Mouse (Mus musculus): ENCODE measurements around the gene Vwa5b1. TPM values are rescaled to one million over a fixed set of nuclear protein-coding genes. Genes with fewer than 3 reads are reported as not detected.

The Vwa5b1 gene
- polyA plus RNA-seq, 1 experiment from 2014 or later: not detected

DNA sequence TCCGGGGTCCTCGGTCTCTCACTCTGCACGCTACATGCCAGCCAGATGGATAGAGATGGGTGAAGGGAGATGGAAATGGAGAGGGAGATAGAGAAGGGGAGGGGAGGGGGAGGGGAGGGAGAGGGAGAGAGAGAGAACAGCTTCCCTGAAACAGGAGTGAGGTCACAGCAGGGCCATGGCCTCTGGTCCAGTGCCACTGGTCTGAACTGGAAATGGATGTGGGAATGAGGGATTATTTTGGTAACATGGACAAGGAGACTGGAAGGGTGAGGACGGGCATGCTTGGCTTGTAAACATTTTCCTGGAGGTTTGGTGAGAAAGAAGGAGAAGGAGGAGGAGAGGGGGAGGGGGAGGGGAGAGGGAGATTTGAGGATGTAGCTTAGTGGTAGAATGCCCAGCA lies 59.0 kb downstream of the Vwa5b1 start:
- Histone ChIP-seq H3K4me3 (ENCODE audit: control insufficient read depth in 1 of 2, insufficient read depth in 1 of 2, low read depth in 1 of 2, low read length in 2 of 2) (no peak overlapping the region), H3K4me1 (ENCODE audit: control insufficient read depth in 2 of 2, insufficient read depth in 2 of 2, low read length in 2 of 2) (no peaks in the 10 kb centered on the region; a peak in 1 of 4 replicates), H3K27me3 (ENCODE audit: control insufficient read depth, insufficient read depth, low read length) (peaks cover 6% of the 10 kb centered on the region; the same call in 1 of the 2 replicates), H3K9me3 (ENCODE audit: control insufficient read depth, low read length) (no peaks in the 10 kb centered on the region), H3K27ac (replicated peaks in 1 of 2; ENCODE audit: control insufficient read depth in 1 of 2, insufficient read depth in 1 of 2, low read depth in 2 of 2, low read length in 2 of 2) (no peak overlapping the region), H3K9ac (ENCODE audit: low read length) (no peak overlapping the region), H3K4me2 (ENCODE audit: low read length) (no peak overlapping the region), H3K36me3 (ENCODE audit: control insufficient read depth, insufficient read depth, low read length) (no peaks in the 10 kb centered on the region)
- WGBS: 88% methylated on average over 3 of the region's 4 CpGs
- no peak for ATAC-seq (ENCODE audit: insufficient number of reproducible peaks, insufficient read depth, low FRiP score, low read depth)

DNA sequence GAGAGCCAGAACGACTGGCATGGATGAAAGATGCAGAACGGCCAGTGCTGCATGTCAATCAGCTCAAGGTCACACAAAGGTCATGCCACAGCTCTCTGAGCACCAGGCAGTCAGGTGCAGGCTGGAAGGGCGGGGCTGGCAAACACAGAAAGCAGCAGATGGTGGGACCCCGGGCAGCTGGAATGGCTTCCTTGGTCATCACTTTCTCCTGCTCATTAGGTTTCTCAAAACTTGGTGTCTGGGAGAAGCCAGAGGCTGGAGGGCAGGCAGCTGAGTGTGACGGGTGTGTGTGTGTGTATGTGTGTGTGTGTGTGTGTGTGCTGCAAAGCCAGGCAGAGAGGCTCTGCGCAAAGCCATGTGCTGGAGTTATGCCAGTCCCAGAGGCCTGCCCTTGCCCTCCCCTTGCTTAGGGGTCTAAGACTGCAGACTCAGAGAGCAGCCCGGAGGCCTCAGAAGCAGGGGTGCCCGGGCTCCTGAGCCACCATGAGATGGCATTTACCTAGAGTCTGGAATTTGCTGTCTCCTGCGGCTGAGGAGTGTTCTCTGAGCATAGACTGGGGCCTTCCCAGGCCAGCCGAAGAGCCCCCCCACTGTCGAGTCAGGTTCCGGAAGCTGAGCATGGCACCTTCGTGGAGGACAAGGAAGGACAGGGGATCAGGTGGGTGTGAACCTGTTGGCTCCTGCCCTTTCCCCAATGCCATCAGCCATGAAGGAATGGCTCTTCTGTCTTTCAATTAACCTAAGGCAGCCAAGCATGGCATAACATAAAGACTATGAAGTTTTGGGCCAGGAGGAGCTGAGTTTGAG lies 60.7 kb downstream of the Vwa5b1 start:
- peaks cover 0 to 3% of the 10 kb centered on the region in 2 experiments; a peak in 3 of 4 replicates for H3K4me1 ChIP-seq (ENCODE audit: control insufficient read depth in 2 of 2, insufficient read depth in 2 of 2, low read length in 2 of 2)
- H3K27me3 ChIP-seq (ENCODE audit: control insufficient read depth, insufficient read depth, low read length): peaks cover 6% of the 10 kb centered on the region; the same call in 1 of the 2 replicates
- WGBS: 67% methylated on average over 13 of the region's 13 CpGs
- H3K36me3 ChIP-seq (ENCODE audit: control insufficient read depth, insufficient read depth, low read length): no peaks in the 10 kb centered on the region
- no peak overlapping the region for H3K4me3 ChIP-seq (ENCODE audit: control insufficient read depth in 1 of 2, insufficient read depth in 1 of 2, low read depth in 1 of 2, low read length in 2 of 2)
- no peak overlapping the region for H3K9ac ChIP-seq (ENCODE audit: low read length)
- no peak overlapping the region for H3K4me2 ChIP-seq (ENCODE audit: low read length)
- ATAC-seq (ENCODE audit: insufficient number of reproducible peaks, insufficient read depth, low FRiP score, low read depth): no peak
- no peak overlapping the region for H3K27ac ChIP-seq (replicated peaks in 1 of 2; ENCODE audit: control insufficient read depth in 1 of 2, insufficient read depth in 1 of 2, low read depth in 2 of 2, low read length in 2 of 2)
- H3K9me3 ChIP-seq (ENCODE audit: control insufficient read depth, low read length): no peaks in the 10 kb centered on the region

DNA sequence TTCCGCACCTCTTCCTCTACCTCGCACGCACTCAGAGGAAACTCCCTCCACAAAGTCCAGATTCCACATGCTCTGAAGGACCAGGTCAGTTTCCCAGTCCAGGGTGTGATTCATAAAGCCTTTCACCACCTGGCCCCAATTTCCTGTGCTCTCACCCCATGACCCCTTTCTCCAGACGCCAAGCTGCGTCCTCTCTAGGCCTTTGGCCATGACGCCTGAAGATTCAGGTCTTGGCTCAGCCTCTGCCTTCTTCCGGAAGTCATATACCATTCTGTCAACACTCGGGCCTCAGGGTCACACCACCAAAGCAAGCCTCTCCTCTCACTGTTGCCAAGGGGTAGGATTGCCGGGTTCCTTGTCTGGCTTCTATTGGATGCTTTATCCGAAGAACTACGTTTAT lies 65.8 kb downstream of the Vwa5b1 start:
- H3K9ac ChIP-seq (ENCODE audit: low read length): no peak overlapping the region
- H3K9me3 ChIP-seq (ENCODE audit: control insufficient read depth, low read length): no peaks in the 10 kb centered on the region
- no peak overlapping the region for H3K4me3 ChIP-seq (ENCODE audit: control insufficient read depth in 1 of 2, insufficient read depth in 1 of 2, low read depth in 1 of 2, low read length in 2 of 2)
- H3K27ac ChIP-seq (replicated peaks in 1 of 2; ENCODE audit: control insufficient read depth in 1 of 2, insufficient read depth in 1 of 2, low read depth in 2 of 2, low read length in 2 of 2): no peak overlapping the region
- H3K4me2 ChIP-seq (ENCODE audit: low read length): no peak overlapping the region
- peaks cover 12% of the 10 kb centered on the region; the same call in 1 of the 2 replicates for H3K27me3 ChIP-seq (ENCODE audit: control insufficient read depth, insufficient read depth, low read length)
- H3K4me1 ChIP-seq (ENCODE audit: control insufficient read depth in 2 of 2, insufficient read depth in 2 of 2, low read length in 2 of 2): peaks cover 0 to 9% of the 10 kb centered on the region in 2 experiments; a peak in 3 of 4 replicates
- WGBS: 41% methylated on average over 11 of the region's 11 CpGs
- 0 out of 2 replicates have a peak, but pooled peaks have one; percentile 12 for ATAC-seq (ENCODE audit: insufficient number of reproducible peaks, insufficient read depth, low FRiP score, low read depth)
- no peaks in the 10 kb centered on the region for H3K36me3 ChIP-seq (ENCODE audit: control insufficient read depth, insufficient read depth, low read length)

DNA sequence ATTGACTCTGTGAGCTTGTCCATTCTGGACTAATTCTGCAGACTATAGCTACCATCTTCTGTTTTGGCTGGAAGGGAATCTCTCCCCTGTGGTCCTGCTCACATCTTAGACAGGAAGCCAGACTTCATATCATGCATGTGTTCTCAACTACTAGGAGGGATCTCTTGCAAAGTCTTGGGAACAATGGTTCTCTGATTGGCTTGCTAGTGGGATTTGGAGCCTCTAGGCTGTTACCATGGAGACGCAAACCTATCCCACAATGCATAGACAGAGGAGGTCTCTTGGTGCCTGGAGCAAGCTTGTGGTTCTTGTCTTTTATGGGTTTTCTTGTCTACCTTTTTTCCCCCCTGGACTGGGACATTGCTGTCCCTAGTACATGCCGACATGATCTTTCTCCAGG lies 67.4 kb downstream of the Vwa5b1 start:
- WGBS: 67% methylated on average over 2 of the region's 2 CpGs
- H3K27me3 ChIP-seq (ENCODE audit: control insufficient read depth, insufficient read depth, low read length): peaks cover 12% of the 10 kb centered on the region; the same call in 1 of the 2 replicates
- no peaks in the 10 kb centered on the region for H3K36me3 ChIP-seq (ENCODE audit: control insufficient read depth, insufficient read depth, low read length)
- no peak overlapping the region for H3K4me2 ChIP-seq (ENCODE audit: low read length)
- peaks cover 0 to 9% of the 10 kb centered on the region in 2 experiments; a peak in 3 of 4 replicates for H3K4me1 ChIP-seq (ENCODE audit: control insufficient read depth in 2 of 2, insufficient read depth in 2 of 2, low read length in 2 of 2)
- H3K9ac ChIP-seq (ENCODE audit: low read length): no peak overlapping the region
- H3K4me3 ChIP-seq (ENCODE audit: control insufficient read depth in 1 of 2, insufficient read depth in 1 of 2, low read depth in 1 of 2, low read length in 2 of 2): no peak overlapping the region
- H3K27ac ChIP-seq (replicated peaks in 1 of 2; ENCODE audit: control insufficient read depth in 1 of 2, insufficient read depth in 1 of 2, low read depth in 2 of 2, low read length in 2 of 2): no peak overlapping the region
- H3K9me3 ChIP-seq (ENCODE audit: control insufficient read depth, low read length): no peaks in the 10 kb centered on the region
- no peak for ATAC-seq (ENCODE audit: insufficient number of reproducible peaks, insufficient read depth, low FRiP score, low read depth)

DNA sequence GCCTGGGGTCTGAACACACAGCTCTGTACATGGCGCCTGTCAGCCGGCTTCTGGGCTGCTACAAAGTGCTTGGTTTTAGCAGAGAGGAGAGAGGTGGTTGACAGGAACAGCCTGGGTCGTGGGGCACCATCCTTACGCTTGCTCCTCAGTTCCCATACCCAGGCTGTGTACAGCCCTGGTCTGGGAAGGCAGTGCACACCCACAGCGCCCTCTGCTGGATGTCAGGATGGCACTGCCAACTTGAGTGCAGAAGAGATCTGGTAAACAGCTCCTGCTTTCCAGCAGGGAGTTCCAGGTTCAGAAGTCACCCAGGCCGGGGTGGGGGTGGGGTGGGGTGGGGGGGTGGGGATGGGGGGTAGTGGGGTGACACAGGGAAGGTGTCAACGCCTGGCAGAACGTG lies 73.7 kb downstream of the Vwa5b1 start:
- WGBS: 12% methylated on average over 8 of the region's 8 CpGs
- H3K9ac ChIP-seq (ENCODE audit: low read length): no peak overlapping the region
- H3K9me3 ChIP-seq (ENCODE audit: control insufficient read depth, low read length): no peaks in the 10 kb centered on the region
- H3K4me2 ChIP-seq (ENCODE audit: low read length): no peak overlapping the region
- no peaks in the 10 kb centered on the region for H3K36me3 ChIP-seq (ENCODE audit: control insufficient read depth, insufficient read depth, low read length)
- no peak overlapping the region for H3K4me3 ChIP-seq (ENCODE audit: control insufficient read depth in 1 of 2, insufficient read depth in 1 of 2, low read depth in 1 of 2, low read length in 2 of 2)
- no peaks in the 10 kb centered on the region for H3K4me1 ChIP-seq (ENCODE audit: control insufficient read depth in 2 of 2, insufficient read depth in 2 of 2, low read length in 2 of 2)
- ATAC-seq (ENCODE audit: insufficient number of reproducible peaks, insufficient read depth, low FRiP score, low read depth): peak; percentile 46; the same call in 1 of the 2 replicates
- no peak overlapping the region for H3K27ac ChIP-seq (replicated peaks in 1 of 2; ENCODE audit: control insufficient read depth in 1 of 2, insufficient read depth in 1 of 2, low read depth in 2 of 2, low read length in 2 of 2)
- H3K27me3 ChIP-seq (ENCODE audit: control insufficient read depth, insufficient read depth, low read length): peaks cover 36% of the 10 kb centered on the region

DNA sequence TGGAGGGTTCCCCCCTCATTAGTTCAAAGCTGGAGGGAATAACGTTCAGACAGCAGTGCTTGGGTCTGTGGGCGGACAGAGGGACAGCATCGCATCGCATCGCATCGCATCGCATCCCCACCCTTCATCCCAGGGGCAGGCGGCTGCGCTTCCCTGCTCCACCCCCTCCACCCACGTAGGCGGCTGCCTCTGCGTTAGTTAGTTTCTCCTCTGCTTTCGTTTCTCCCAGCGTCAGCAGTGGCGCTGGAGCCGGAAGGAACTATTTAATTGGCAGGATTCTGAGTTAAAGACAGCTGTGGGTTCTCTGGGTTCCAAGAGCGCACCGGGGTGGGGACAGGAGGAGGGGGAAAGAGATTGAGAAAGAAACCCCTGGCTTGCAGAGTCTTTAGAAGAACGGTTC lies 80.2 kb downstream of the Vwa5b1 start:
- H3K9ac ChIP-seq (ENCODE audit: low read length): no peak overlapping the region; the same call in 1 of the 2 replicates
- WGBS: 3% methylated on average over 19 of the region's 19 CpGs
- H3K9me3 ChIP-seq (ENCODE audit: control insufficient read depth, low read length): no peaks in the 10 kb centered on the region
- H3K4me3 ChIP-seq (ENCODE audit: control insufficient read depth in 1 of 2, insufficient read depth in 1 of 2, low read depth in 1 of 2, low read length in 2 of 2): no peak overlapping the region
- H3K27ac ChIP-seq (replicated peaks in 1 of 2; ENCODE audit: control insufficient read depth in 1 of 2, insufficient read depth in 1 of 2, low read depth in 2 of 2, low read length in 2 of 2): no peak overlapping the region
- H3K4me1 ChIP-seq (ENCODE audit: control insufficient read depth in 2 of 2, insufficient read depth in 2 of 2, low read length in 2 of 2): no peaks in the 10 kb centered on the region
- peaks cover 58% of the 10 kb centered on the region for H3K27me3 ChIP-seq (ENCODE audit: control insufficient read depth, insufficient read depth, low read length)
- no peak for ATAC-seq (ENCODE audit: insufficient number of reproducible peaks, insufficient read depth, low FRiP score, low read depth)
- H3K36me3 ChIP-seq (ENCODE audit: control insufficient read depth, insufficient read depth, low read length): no peaks in the 10 kb centered on the region
- peak overlapping the region; percentile 45 for H3K4me2 ChIP-seq (ENCODE audit: low read length)

DNA sequence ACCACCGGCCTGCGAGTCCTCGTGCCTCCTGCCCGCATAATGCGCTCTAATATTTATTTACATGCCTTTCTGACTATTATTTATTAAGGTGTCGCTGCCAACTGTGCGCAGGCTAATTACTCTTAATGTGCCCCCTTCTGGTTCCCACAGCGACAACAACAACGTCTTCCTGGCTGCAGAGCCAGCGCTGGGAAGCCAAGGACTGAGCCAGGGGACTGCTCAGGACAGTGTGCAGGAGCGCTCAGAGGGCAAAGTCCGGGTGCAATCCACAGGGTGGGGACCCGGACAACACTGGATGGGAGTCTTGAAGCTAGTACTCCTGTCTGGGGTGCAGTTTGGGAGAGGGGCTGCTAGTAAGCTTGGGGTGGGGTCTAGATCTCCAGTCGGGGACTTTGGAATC lies 80.8 kb downstream of the Vwa5b1 start:
- ATAC-seq (ENCODE audit: insufficient number of reproducible peaks, insufficient read depth, low FRiP score, low read depth): no peak
- H3K27me3 ChIP-seq (ENCODE audit: control insufficient read depth, insufficient read depth, low read length): peaks cover 54% of the 10 kb centered on the region
- no peaks in the 10 kb centered on the region for H3K36me3 ChIP-seq (ENCODE audit: control insufficient read depth, insufficient read depth, low read length)
- H3K4me3 ChIP-seq (ENCODE audit: control insufficient read depth in 1 of 2, insufficient read depth in 1 of 2, low read depth in 1 of 2, low read length in 2 of 2): no peak overlapping the region
- H3K4me2 ChIP-seq (ENCODE audit: low read length): no peak overlapping the region
- H3K27ac ChIP-seq (replicated peaks in 1 of 2; ENCODE audit: control insufficient read depth in 1 of 2, insufficient read depth in 1 of 2, low read depth in 2 of 2, low read length in 2 of 2): no peak overlapping the region
- no peak overlapping the region for H3K9ac ChIP-seq (ENCODE audit: low read length)
- H3K9me3 ChIP-seq (ENCODE audit: control insufficient read depth, low read length): no peaks in the 10 kb centered on the region
- WGBS: 4% methylated on average over 14 of the region's 14 CpGs
- no peaks in the 10 kb centered on the region for H3K4me1 ChIP-seq (ENCODE audit: control insufficient read depth in 2 of 2, insufficient read depth in 2 of 2, low read length in 2 of 2)

Data from heart, embryonic 14.5 days (tissue).